Mouse (Mus musculus) monocyte, adult 2 months (primary cell): Measurements from ENCODE around the gene Olfr1428.
"Not testable (repeated sequence)": the region's sequence is repeated elsewhere in the genome, so short reads cannot be mapped to it uniquely, and the experiment has no call there.

Experiments used
- DNase-seq, 2 experiments: peaks; one replicate each; pipeline ENCODE4 v3.0.0; 2022; ENCODE audit warnings: low spot score in 2 of 2, low read depth in 1 of 2

Gene Olfr1428

GRCm38 (mm10) chr19:12115797-12116196 lies at the start of gene Olfr1428:
Gene Olfr1428, minus strand, starts transcription at chr19:12115897.
- DNase-seq = no peak

DNA sequence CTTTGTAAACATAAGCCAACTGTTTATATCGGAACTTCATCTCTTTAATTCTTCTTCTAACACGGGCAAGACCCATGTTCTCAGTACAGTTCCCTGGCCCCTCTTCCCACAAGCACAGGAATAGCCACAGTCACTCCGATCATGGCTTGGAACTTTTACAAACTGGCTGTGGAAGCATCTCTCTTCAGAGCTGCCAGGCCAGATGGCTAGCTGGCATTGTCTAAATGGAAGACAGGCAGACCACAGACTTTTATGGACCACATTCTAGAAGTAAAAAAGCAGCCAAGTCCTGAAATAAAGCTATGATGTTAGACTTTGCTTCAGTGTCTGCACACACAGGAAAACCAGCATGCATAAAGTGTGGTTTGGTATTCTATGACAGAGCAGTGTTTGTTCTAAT lies 29.8 kb upstream of the Olfr1428 start:
- no peak for DNase-seq

DNA sequence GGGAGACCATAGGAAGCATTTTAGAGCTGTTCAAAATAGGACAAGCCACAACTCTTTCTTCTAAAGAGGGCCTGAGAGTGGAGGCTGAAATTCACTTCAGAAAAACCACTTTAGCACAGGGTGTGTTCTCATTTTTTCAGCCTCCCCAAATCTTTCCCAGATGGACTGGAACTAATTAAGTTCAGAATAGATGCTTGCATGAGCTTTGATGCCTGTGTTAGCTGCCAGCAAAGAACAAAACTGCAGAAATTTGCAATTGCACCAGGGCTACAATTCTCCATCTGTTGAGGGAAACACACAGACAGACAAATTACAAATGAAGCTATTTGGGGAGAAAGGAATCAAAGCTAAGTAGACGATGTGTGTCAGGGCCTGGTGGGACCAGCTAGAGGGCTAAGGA lies 27.7 kb upstream of the Olfr1428 start:
- no peak for DNase-seq

DNA sequence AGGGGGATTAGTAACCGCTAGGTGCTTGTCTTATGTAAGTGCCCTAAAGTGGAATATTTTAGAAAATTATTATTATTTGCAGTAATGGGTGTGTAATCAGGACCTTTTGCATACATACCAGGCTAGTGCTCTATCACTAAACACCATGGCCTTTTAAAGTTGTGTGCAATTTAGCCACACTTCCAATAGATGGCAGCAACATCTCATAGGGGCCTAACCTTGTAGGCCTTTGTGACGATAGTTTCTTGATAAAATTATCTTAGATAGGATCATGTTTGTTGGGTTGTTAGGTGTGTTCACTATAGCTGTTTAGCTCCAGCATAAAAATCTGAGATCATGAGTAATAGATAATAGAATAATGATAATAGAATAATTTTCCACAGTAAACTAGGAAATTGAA lies 18.6 kb upstream of the Olfr1428 start:
- DNase-seq = no peak

DNA sequence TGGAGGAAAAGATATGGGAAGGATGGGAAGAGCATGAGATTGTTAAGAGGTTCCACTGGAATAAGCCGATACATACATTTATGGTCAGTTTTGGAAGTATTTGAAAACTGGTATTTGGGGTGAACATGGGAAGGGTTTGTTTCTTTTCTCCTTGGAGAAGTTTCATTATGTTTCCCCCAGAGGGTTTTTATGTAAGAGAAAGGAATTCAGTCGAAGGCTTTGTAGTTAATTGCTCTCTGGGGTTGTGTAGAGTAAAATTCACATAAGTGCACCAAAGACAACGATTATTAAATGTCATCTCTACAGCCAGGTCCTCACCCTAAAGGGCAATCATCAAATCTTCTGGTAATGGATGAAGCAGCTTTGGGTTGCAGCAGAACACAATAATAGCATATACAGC lies 7.4 kb upstream of the Olfr1428 start, which contains the start of gene Olfr76:
Olfr76 (minus strand) TSS at position 101 of the 400 bp plus-strand sequence.
- no peak for DNase-seq

DNA sequence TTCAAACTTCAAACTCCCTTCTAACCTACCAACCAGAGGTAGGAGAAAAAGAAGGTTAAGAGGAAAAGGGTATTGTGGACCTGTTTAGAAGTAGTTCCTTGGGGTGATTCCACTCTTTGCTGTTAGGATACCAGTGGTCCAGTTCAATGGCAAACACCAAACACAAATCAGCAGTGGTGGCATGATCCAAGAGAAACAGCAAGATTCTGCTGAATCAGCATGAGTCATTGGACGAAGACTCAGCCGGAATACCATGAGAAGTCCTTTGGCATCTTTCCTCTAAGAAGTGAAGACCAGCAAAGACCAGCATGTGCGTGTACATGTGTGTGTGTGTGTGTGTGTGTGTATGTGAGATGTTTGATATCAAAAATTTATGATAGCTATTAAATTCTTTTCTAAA lies 767 bp upstream of the Olfr1428 start:
- no peak for DNase-seq

- DNase-seq = no peak
Observed at GRCm38 (mm10) chr19:12113807-12114206, 1.9 kb downstream of the Olfr1428 start.

DNA sequence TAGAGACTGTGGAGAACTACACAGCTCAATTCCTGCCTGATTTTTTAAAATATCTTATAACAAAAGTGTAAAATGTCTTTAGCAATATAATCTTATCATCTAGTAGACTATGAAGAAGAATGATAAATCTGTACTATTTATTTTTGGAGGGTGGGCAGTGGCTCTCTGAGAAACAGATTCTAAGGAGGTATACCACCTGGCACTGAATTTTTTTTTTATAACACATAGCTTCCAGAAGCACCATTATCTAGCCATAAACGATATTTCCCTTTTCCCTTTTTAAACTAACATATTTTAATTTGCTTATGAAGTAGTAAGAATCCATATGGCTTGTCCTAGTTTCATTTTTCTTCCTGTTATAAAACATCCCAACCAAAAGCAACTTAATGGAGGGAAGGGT lies 11.2 kb downstream of the Olfr1428 start:
- DNase-seq = no peak

DNA sequence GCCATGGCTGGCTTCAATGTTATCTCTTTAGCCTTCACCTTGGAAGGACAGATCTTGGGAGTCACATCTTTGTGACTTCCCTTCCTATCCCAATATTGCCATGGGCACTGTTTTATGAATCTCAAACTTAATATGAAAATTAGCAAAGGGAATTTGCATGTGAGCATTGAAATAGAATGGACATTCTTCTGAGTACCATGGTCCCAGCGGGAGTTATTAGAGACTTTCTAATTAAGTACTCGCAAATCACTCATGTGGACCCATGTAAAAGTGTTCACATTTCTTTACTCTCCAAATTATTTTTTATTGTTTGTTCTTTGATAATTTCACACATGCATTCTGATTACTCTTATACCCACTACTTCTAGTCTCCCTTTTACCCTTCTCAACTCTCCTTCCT lies 12.5 kb downstream of the Olfr1428 start, which contains the start of gene Olfr1427:
Olfr1427 (minus strand) TSS at position 101 of the 400 bp plus-strand sequence.
- DNase-seq = no peak

DNA sequence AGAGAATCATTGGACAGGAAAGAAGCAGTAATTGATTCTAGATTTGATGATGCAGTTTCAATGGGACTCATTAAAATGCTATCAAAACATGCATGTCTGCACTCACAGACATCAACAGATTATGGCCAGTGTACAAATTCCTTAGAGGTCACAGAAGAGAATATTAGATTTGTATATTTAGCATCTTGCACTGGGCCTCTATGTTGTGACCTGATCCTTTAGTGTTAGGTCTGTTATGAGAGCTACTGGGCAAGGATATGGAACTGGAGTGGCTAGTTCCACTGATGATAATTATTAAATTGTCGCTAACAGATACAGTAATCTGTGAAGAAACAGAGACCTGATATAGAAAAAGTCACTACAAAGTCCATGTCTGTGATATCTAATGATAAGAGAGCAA lies 23.8 kb downstream of the Olfr1428 start, which contains the start of gene Olfr1426:
Olfr1426 (minus strand) TSS at position 101 of the 400 bp plus-strand sequence.
- DNase-seq = no peak

GRCm38 (mm10) chr19:12077631-12078030 lies 38.1 kb downstream of the Olfr1428 start, which contains the start of gene Olfr1425:
Gene Olfr1425, minus strand, starts transcription at chr19:12077731.
- DNase-seq = not testable (repeated sequence)

GRCm38 (mm10) chr19:12069546-12069945 lies 46.2 kb downstream of the Olfr1428 start:
- DNase-seq = not testable (repeated sequence)

DNA sequence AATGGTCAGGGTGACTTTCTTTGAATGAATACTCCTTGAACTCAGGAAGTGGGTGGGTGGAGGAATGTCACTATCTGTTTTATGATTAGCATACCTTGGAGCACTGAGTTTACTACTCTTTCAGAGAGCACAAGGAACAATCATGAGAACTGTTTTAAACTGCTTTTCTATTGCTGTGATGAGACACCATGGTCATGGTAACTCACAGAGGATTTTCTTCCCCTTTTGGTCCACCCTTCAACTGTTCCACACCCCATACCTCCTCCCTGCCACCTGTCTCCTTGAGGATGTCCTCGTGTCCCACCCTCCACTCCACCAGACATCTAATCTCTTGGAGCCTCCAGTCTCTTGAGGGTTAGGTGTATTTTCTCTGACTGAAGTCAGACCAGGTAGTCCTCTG lies 47.9 kb downstream of the Olfr1428 start:
- DNase-seq = not testable (repeated sequence)

GRCm38 (mm10) chr19:12062582-12062981 lies 53.1 kb downstream of the Olfr1428 start, which contains the start of gene Olfr1424:
Gene Olfr1424, minus strand, starts transcription at chr19:12062682.
- DNase-seq = not testable (repeated sequence)
